Mouse (Mus musculus) neural tube, embryonic 12.5 days (tissue): Measurements from ENCODE around the gene Gm12216. TPM values are rescaled to one million over a fixed set of nuclear protein-coding genes. Genes with fewer than 3 reads are reported as not detected.

Experiments used
- ATAC-seq: fragments of 200-750 bp; cut with Nextera tagmentation; 2 replicates; pipeline ENCODE4 v1.8.0; 2017; ENCODE audit warnings: low read depth, mild to moderate bottlenecking, moderate TSS enrichment, moderate library complexity; ENCODE audit not compliant: low FRiP score
- H3K27ac ChIP-seq: fragments of 300-500 bp; sonication (generic); 2 replicates; pipeline ENCODE4 v1.5.1; 2016
- H3K27me3 ChIP-seq: fragments of 300-500 bp; sonication (generic); replicated peaks from 2 replicates; pipeline ENCODE4 v1.6.1; 2016; ENCODE audit warnings: mild to moderate bottlenecking
- H3K36me3 ChIP-seq: fragments of 300-500 bp; sonication (generic); 2 replicates; pipeline ENCODE4 v1.6.1; 2016; ENCODE audit warnings: mild to moderate bottlenecking
- H3K4me1 ChIP-seq: fragments of 300-500 bp; sonication (generic); 2 replicates; pipeline ENCODE4 v1.6.1; 2016
- H3K4me2 ChIP-seq: fragments of 300-500 bp; sonication (generic); replicated peaks from 2 replicates; pipeline ENCODE4 v1.6.1; 2016; ENCODE audit warnings: mild to moderate bottlenecking
- H3K4me3 ChIP-seq: fragments of 300-500 bp; sonication (generic); 2 replicates; pipeline ENCODE4 v1.5.1; 2016
- H3K9ac ChIP-seq: fragments of 300-500 bp; sonication (generic); 2 replicates; pipeline ENCODE4 v1.6.1; 2016; ENCODE audit warnings: mild to moderate bottlenecking
- H3K9me3 ChIP-seq: fragments of 300-500 bp; sonication (generic); 2 replicates; pipeline ENCODE4 v1.6.1; 2016; ENCODE audit warnings: mild to moderate bottlenecking
- WGBS: fragments of 180-500 bp; shearing (Covaris S2); methylation state at CpG from one replicate; pipeline ENCODE4 v1.1.7; 2016; 5-methylcytosine and 5-hydroxymethylcytosine counted together
- polyA plus RNA-seq: library from polyadenylated mRNA; unstranded; fragments of >200 nt; fragmentation: Nextera tagmentation; extraction: Ambion mirVana; gene quantifications from 2 replicates; pipeline ENCODE4 v1.2.1, GENCODE M21; 2016

The Gm12216 gene
- polyA plus RNA-seq, 1 experiment from 2014 or later, result not detected

GRCm38 (mm10) chr11:53797386-53797920 lies 61.6 kb downstream of the Gm12216 start:
- H3K9me3 ChIP-seq, result no peaks in the 10 kb centered on the region
- ATAC-seq, result no peak
- H3K9ac ChIP-seq, result no peak overlapping the region
- 41% methylated on average over 6 of the region's 6 CpGs for WGBS
- no peaks in the 10 kb centered on the region for H3K36me3 ChIP-seq
- no peak overlapping the region for H3K4me3 ChIP-seq
- H3K4me1 ChIP-seq, result no peaks in the 10 kb centered on the region; the same call in 1 of the 2 replicates
- H3K27ac ChIP-seq, result no peak overlapping the region
- no peaks in the 10 kb centered on the region for H3K27me3 ChIP-seq
- no peak overlapping the region for H3K4me2 ChIP-seq

- no peaks in the 10 kb centered on the region for H3K27me3 ChIP-seq
- no peak overlapping the region for H3K9ac ChIP-seq
- no peak overlapping the region for H3K4me3 ChIP-seq
- H3K4me1 ChIP-seq, result no peaks in the 10 kb centered on the region; the same call in 1 of the 2 replicates
- H3K4me2 ChIP-seq, result no peak overlapping the region
- WGBS, result 69% methylated on average over 12 of the region's 12 CpGs
- no peaks in the 10 kb centered on the region for H3K9me3 ChIP-seq
- no peak for ATAC-seq
- no peaks in the 10 kb centered on the region for H3K36me3 ChIP-seq
- H3K27ac ChIP-seq, result no peak overlapping the region
These were observed 62.5 kb downstream of the Gm12216 start for GRCm38 (mm10) chr11:53796409-53797151.

- ATAC-seq, result no peak
- H3K27me3 ChIP-seq, result no peaks in the 10 kb centered on the region
- H3K4me3 ChIP-seq, result no peak overlapping the region
- H3K27ac ChIP-seq, result no peak overlapping the region
- H3K9ac ChIP-seq, result no peak overlapping the region
- 81% methylated on average over 8 of the region's 8 CpGs for WGBS
- no peaks in the 10 kb centered on the region for H3K36me3 ChIP-seq
- no peaks in the 10 kb centered on the region for H3K9me3 ChIP-seq
- H3K4me1 ChIP-seq, result no peaks in the 10 kb centered on the region; the same call in 1 of the 2 replicates
- no peak overlapping the region for H3K4me2 ChIP-seq
These were observed 63.2 kb downstream of the Gm12216 start for GRCm38 (mm10) chr11:53795813-53796212.

GRCm38 (mm10) chr11:53794671-53795557 lies 64.1 kb downstream of the Gm12216 start:
- Histone ChIP-seq H3K4me1 (no peaks in the 10 kb centered on the region; the same call in 1 of the 2 replicates), H3K9me3 (no peaks in the 10 kb centered on the region), H3K4me3 (no peak overlapping the region), H3K9ac (no peak overlapping the region), H3K4me2 (no peak overlapping the region), H3K36me3 (no peaks in the 10 kb centered on the region), H3K27ac (no peak overlapping the region), H3K27me3 (no peaks in the 10 kb centered on the region)
- ATAC-seq, result no peak
- WGBS, result 60% methylated on average over 25 of the region's 25 CpGs

- Histone ChIP-seq H3K4me3 (no peak overlapping the region), H3K4me2 (no peak overlapping the region), H3K4me1 (no peaks in the 10 kb centered on the region; the same call in 1 of the 2 replicates), H3K9me3 (no peaks in the 10 kb centered on the region), H3K27ac (no peak overlapping the region), H3K27me3 (no peaks in the 10 kb centered on the region), H3K36me3 (no peaks in the 10 kb centered on the region), H3K9ac (no peak overlapping the region)
- ATAC-seq, result no peak
- WGBS, result 80% methylated on average over 3 of the region's 3 CpGs
These were observed 65.0 kb downstream of the Gm12216 start for GRCm38 (mm10) chr11:53794015-53794414.

- 78% methylated on average over 3 of the region's 3 CpGs for WGBS
- no peak overlapping the region for H3K9ac ChIP-seq
- H3K4me2 ChIP-seq, result no peak overlapping the region
- no peaks in the 10 kb centered on the region for H3K27me3 ChIP-seq
- no peak overlapping the region for H3K27ac ChIP-seq
- no peaks in the 10 kb centered on the region for H3K36me3 ChIP-seq
- no peaks in the 10 kb centered on the region; the same call in 1 of the 2 replicates for H3K4me1 ChIP-seq
- ATAC-seq, result no peak
- H3K4me3 ChIP-seq, result no peak overlapping the region
- H3K9me3 ChIP-seq, result no peaks in the 10 kb centered on the region
These were observed 66.1 kb downstream of the Gm12216 start for GRCm38 (mm10) chr11:53792986-53793385.

GRCm38 (mm10) chr11:53789277-53789676 lies 69.8 kb downstream of the Gm12216 start:
- Histone ChIP-seq H3K27ac (no peak overlapping the region), H3K4me2 (no peak overlapping the region), H3K27me3 (no peaks in the 10 kb centered on the region), H3K4me1 (no peaks in the 10 kb centered on the region), H3K9me3 (no peaks in the 10 kb centered on the region), H3K36me3 (no peaks in the 10 kb centered on the region), H3K4me3 (no peak overlapping the region), H3K9ac (no peak overlapping the region)
- 82% methylated on average over 3 of the region's 3 CpGs for WGBS
- ATAC-seq, result no peak

GRCm38 (mm10) chr11:53788196-53788595 lies 70.9 kb downstream of the Gm12216 start:
- no peaks in the 10 kb centered on the region for H3K36me3 ChIP-seq
- no peak overlapping the region for H3K4me3 ChIP-seq
- 55% methylated on average over 8 of the region's 8 CpGs for WGBS
- no peaks in the 10 kb centered on the region for H3K9me3 ChIP-seq
- H3K9ac ChIP-seq, result no peak overlapping the region
- H3K4me1 ChIP-seq, result no peaks in the 10 kb centered on the region
- H3K27ac ChIP-seq, result no peak overlapping the region
- ATAC-seq, result no peak
- H3K27me3 ChIP-seq, result no peaks in the 10 kb centered on the region
- H3K4me2 ChIP-seq, result no peak overlapping the region

- no peaks in the 10 kb centered on the region for H3K36me3 ChIP-seq
- H3K27ac ChIP-seq, result no peak overlapping the region
- H3K27me3 ChIP-seq, result no peaks in the 10 kb centered on the region
- no peaks in the 10 kb centered on the region for H3K4me1 ChIP-seq
- H3K4me3 ChIP-seq, result no peak overlapping the region
- no peak overlapping the region for H3K4me2 ChIP-seq
- 88% methylated on average over 13 of the region's 13 CpGs for WGBS
- H3K9ac ChIP-seq, result no peak overlapping the region
- no peaks in the 10 kb centered on the region for H3K9me3 ChIP-seq
- ATAC-seq, result no peak
These were observed 72.7 kb downstream of the Gm12216 start for GRCm38 (mm10) chr11:53786058-53787031.

GRCm38 (mm10) chr11:53785311-53785936 lies 73.6 kb downstream of the Gm12216 start:
- no peak overlapping the region for H3K4me3 ChIP-seq
- no peaks in the 10 kb centered on the region for H3K36me3 ChIP-seq
- H3K9ac ChIP-seq, result no peak overlapping the region
- ATAC-seq, result no peak
- no peaks in the 10 kb centered on the region for H3K27me3 ChIP-seq
- H3K4me2 ChIP-seq, result no peak overlapping the region
- H3K4me1 ChIP-seq, result no peaks in the 10 kb centered on the region
- 87% methylated on average over 3 of the region's 3 CpGs for WGBS
- H3K27ac ChIP-seq, result no peak overlapping the region
- H3K9me3 ChIP-seq, result no peaks in the 10 kb centered on the region

GRCm38 (mm10) chr11:53783288-53783687 lies 75.8 kb downstream of the Gm12216 start:
- Histone ChIP-seq H3K36me3 (no peaks in the 10 kb centered on the region), H3K4me2 (no peak overlapping the region), H3K4me1 (no peaks in the 10 kb centered on the region), H3K4me3 (no peak overlapping the region), H3K9me3 (no peaks in the 10 kb centered on the region), H3K27me3 (no peaks in the 10 kb centered on the region), H3K9ac (no peak overlapping the region), H3K27ac (no peak overlapping the region)
- WGBS, result 89% methylated on average over 9 of the region's 9 CpGs
- ATAC-seq, result no peak
